Mouse (Mus musculus) forebrain, postnatal 0 days (tissue): Measurements from ENCODE around the gene Uck1. TPM values are rescaled to one million over a fixed set of nuclear protein-coding genes. Genes with fewer than 3 reads are reported as not detected.

Experiments
- ATAC-seq: fragments of 200-750 bp; cut with Nextera tagmentation; 2 replicates; pipeline ENCODE4 v1.8.0; 2017; ENCODE audit warnings: mild to moderate bottlenecking, moderate library complexity
- DNase-seq: peaks from one replicate; pipeline ENCODE4 v3.0.0-alpha.2; 2015
- H3K27ac ChIP-seq: fragments of 300-500 bp; sonication (generic); 2 replicates; pipeline ENCODE4 v1.5.1; 2014; ENCODE audit warnings: low read depth, mild to moderate bottlenecking, antibody characterized with exemption, low read length, moderate library complexity, mixed read lengths
- H3K27me3 ChIP-seq: fragments of 300-500 bp; sonication (generic); 2 replicates; pipeline ENCODE4 v1.6.1; 2014; ENCODE audit warnings: mild to moderate bottlenecking, low read length, mixed read lengths; ENCODE audit not compliant: insufficient read depth
- H3K36me3 ChIP-seq: fragments of 300-500 bp; sonication (generic); 2 replicates; pipeline ENCODE4 v1.6.1; 2014; ENCODE audit warnings: mild to moderate bottlenecking, moderate library complexity; ENCODE audit not compliant: insufficient read depth
- H3K4me1 ChIP-seq: fragments of 300-500 bp; sonication (generic); 2 replicates; pipeline ENCODE4 v1.6.1; 2014; ENCODE audit warnings: antibody characterized with exemption; ENCODE audit not compliant: insufficient read depth
- H3K4me2 ChIP-seq: fragments of 300-500 bp; sonication (generic); 2 replicates; pipeline ENCODE4 v1.6.1; 2014; ENCODE audit warnings: low read depth, mild to moderate bottlenecking, moderate library complexity
- H3K4me3 ChIP-seq: fragments of 300-500 bp; sonication (generic); 2 replicates; pipeline ENCODE4 v1.5.1; 2014; ENCODE audit warnings: low read depth, low read length, mixed read lengths
- H3K9ac ChIP-seq: fragments of 300-500 bp; sonication (generic); 2 replicates; pipeline ENCODE4 v1.6.1; 2014; ENCODE audit warnings: mild to moderate bottlenecking
- H3K9me3 ChIP-seq: fragments of 300-500 bp; sonication (generic); 2 replicates; pipeline ENCODE4 v1.6.1; 2016; ENCODE audit warnings: low read length
- CTCF ChIP-seq: sonication (generic); IDR thresholded peaks from 2 replicates; pipeline ENCODE4 v1.5.1; 2016; ENCODE audit warnings: antibody characterized with exemption, control low read depth, low read depth
- WGBS: fragments of 180-500 bp; shearing (Covaris S2); extraction: QIAGEN DNeasy Blood & Tissue Kit; methylation state at CpG from one replicate; pipeline ENCODE4 v1.1.7; 2014; 5-methylcytosine and 5-hydroxymethylcytosine counted together
- polyA plus RNA-seq: library from polyadenylated mRNA; unstranded; fragments of >200 nt; fragmentation: Nextera tagmentation; extraction: Ambion mirVana; gene quantifications from 2 replicates; pipeline ENCODE4 v1.2.1, GENCODE M21; 2015
- total RNA-seq: library from RNA; depleted of rRNA; stranded (reverse); fragments of >200 nt; gene quantifications from 2 replicates; pipeline ENCODE4 v1.2.3, GENCODE M21; 2014

Uck1 gene
- total and polyA plus RNA-seq, 2 experiments from 2014 or later, result 105 to 134 TPM

DNA sequence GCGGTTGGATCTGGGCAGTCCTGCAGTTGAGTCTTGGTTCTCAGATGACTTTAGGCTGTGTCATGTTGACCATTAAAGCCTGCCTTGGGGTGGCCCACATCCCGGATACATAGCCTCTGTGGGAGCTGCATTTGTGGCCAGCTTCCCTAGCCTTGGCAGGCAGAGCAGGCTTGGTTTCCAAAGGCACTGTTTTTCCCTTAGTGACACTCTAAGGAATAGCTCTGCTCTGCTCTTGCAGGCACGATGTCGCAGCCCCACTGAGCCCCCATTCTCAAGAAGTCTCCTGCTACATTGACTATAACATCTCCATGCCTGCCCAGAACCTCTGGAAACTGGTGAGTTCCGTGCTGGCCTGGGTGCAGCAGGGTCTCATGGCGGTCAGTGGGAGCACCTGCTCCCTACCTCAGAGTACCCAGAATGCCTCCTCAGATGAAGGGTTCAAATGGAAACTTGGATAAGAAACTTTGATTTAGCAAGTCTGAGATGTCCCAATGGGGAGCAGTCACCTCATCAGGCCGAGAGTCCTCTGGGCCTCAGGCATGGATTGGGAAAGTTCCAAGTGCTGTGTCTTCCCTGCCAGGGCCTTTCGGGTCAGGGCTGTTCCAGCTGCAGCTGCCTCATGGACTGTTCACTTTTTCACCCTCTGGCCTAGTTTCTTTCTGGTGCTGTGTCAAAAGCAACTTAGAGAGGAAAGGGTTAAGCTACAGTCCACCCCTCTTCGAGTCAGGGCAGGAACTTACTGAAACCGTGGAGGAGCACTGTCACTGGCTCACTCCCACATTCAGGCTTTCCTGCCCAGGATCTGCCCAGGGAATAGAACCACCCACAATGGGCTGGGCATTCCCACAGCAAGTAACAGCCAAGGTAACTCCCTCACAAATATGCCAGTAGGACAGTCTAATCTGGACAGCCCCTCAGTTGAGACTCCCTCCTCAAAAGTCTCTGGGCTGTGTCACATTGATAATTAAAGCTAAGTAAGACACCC, 11.3 kb downstream of the Uck1 start:
- ATAC-seq (no peak), DNase-seq (no peak)
- 78% methylated on average over 10 of the region's 10 CpGs for WGBS
- no peak overlapping the region for H3K27ac ChIP-seq
- H3K27me3 ChIP-seq, result no peaks in the 10 kb centered on the region
- H3K9ac ChIP-seq, result no peak overlapping the region
- H3K9me3 ChIP-seq, result no peaks in the 10 kb centered on the region
- TF ChIP-seq CTCF, result no peak
- peaks cover 76% of the 10 kb centered on the region for H3K36me3 ChIP-seq
- no peak overlapping the region for H3K4me3 ChIP-seq
- H3K4me1 ChIP-seq, result no peaks in the 10 kb centered on the region
- no peak overlapping the region for H3K4me2 ChIP-seq

DNA sequence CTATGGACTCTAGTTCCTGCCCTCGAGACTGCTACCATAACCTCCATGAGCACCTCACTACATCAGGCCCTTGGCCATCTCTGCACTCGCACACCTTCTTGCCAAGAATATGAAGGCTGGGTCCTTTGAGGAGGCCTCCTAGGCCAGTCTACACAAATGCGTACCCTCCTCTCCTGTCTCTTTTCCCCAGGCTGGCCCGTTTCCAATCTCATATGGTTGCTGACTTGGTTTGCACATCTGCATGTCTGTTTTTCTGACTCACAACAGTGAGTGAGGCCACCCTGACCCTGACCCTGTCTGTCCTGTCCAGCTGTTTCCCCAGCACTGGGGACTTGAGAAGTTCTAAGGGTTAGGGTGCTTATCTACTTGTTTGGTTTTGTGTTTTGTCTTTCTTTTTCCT, 13.2 kb downstream of the Uck1 start:
- Histone ChIP-seq H3K27ac (no peak overlapping the region), H3K9ac (no peak overlapping the region), H3K4me3 (no peak overlapping the region), H3K27me3 (no peaks in the 10 kb centered on the region), H3K4me2 (no peak overlapping the region), H3K36me3 (peaks cover 69% of the 10 kb centered on the region), H3K9me3 (no peaks in the 10 kb centered on the region), H3K4me1 (no peaks in the 10 kb centered on the region)
- TF ChIP-seq CTCF, result no peak
- no peak for ATAC-seq
- WGBS, result 86% methylated on average over 4 of the region's 4 CpGs
- DNase-seq, result no peak

DNA sequence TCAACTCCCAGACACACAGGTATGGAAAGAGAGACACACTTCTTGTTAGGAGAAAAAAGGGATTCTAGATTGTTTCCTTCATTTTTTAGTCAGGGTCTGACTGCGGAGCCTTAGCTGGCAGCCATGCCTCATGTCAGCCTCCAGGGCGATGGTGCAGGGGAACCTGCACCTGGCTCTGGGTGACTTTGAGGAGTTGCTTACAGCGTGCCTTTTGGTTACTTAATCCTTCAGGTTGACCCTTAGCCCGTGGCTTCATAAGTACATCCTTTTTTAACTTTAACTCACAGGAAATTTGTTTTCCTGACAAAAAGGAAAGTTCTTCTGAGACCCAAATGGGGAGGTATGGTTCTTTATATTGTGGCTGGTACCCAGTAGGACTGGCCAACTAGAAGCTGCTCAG, 17.0 kb downstream of the Uck1 start:
- no peak for TF ChIP-seq CTCF
- H3K36me3 ChIP-seq, result peaks cover 48% of the 10 kb centered on the region

DNA sequence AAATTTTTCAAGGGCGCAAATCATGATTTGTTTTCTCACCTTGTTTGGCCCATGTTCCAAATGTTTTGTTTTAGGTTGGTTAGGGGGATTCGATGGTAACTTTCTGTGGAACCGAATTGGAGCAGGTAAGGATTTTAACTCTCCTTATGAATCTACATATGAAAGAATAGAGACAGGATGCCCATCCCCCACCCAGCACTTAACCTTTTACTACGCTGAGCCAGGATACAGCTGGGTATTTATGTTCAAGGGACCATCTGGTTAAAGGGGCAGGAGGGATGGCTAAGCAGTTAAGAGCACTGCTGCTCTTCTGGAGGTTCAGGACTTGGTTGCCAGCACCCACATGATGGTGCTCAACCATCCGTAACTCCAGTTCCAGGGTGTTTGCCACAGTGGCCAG, 19.4 kb downstream of the Uck1 start:
- Histone ChIP-seq H3K27me3 (no peaks in the 10 kb centered on the region), H3K27ac (no peak overlapping the region), H3K36me3 (peaks cover 35% of the 10 kb centered on the region), H3K4me3 (no peak overlapping the region), H3K9me3 (no peaks in the 10 kb centered on the region), H3K4me2 (no peak overlapping the region), H3K9ac (no peak overlapping the region), H3K4me1 (0 out of 2 replicates have a peak, but pooled peaks cover 5% of the 10 kb centered on the region)
- WGBS, result 89% methylated on average over 5 of the region's 5 CpGs
- ATAC-seq (no peak), DNase-seq (no peak)
- no peak for TF ChIP-seq CTCF

More for the DNA sequence above, 17.0 kb downstream of the Uck1 start:
- Histone ChIP-seq H3K4me2 (no peak overlapping the region), H3K27ac (no peak overlapping the region), H3K4me3 (no peak overlapping the region), H3K9ac (no peak overlapping the region), H3K27me3 (no peaks in the 10 kb centered on the region), H3K4me1 (no peaks in the 10 kb centered on the region), H3K9me3 (no peaks in the 10 kb centered on the region)
- WGBS, result 93% methylated on average over 4 of the region's 4 CpGs
- no peak for DNase-seq
- no peak for ATAC-seq

DNA sequence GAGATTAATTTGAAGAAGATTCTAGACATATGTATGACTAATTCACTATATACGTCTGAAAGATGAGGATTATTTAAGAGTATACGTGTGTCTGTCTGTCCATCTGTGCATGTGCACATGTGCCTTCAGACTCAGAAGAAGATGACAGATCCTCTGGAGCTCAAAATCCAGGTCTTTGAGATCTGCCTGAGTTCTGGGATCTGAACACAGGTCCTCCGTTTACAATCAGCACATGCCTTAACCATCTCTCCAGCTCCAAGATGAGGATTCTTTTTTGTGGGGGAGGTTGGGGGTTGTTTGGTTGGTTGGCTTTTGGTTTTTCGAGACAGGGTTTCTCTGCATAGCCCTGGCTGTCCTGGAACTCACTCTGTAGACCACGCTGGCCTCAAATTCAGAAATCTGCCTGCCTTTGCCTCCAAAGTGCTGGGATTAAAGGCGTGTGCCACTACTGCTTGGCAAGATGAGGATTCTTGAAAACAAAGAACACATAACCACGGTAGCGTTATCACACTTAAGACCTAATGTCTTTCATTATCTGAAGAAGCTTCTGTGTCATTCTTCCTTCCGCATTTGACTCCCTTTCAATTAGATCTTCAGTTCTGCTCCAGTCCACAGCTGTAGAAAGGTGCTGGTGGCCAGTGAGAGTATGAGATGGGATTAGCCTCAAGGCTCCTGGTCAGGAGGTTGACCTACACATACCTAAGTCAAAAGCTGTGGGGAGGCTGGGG, 21.1 kb downstream of the Uck1 start:
- no peak for DNase-seq
- 93% methylated on average over 9 of the region's 9 CpGs for WGBS
- Histone ChIP-seq H3K9me3 (no peaks in the 10 kb centered on the region), H3K4me2 (no peak overlapping the region), H3K27ac (no peak overlapping the region), H3K4me1 (0 out of 2 replicates have a peak, but pooled peaks cover 9% of the 10 kb centered on the region), H3K4me3 (no peak overlapping the region), H3K27me3 (no peaks in the 10 kb centered on the region), H3K9ac (no peak overlapping the region), H3K36me3 (peaks cover 24% of the 10 kb centered on the region)
- TF ChIP-seq CTCF, result no peak
- no peak for ATAC-seq

DNA sequence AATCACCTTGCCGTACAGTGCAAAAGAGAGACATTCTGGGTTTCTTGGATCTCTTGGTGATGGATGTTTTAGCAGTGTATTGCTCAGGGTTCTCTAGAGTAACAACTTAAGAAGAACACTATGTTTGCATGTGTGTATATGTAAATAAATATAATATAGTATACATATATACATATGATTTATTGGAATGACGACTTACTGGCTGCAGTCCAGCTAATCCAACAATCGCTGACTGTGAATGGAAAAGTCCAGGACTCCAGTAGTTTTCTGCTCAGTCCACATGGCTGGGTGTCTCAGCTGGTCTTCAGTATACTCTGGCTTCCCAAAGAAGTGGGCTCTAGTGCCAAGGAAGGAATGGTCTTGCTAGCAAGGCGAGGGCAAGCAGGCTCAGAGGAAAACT, 22.4 kb downstream of the Uck1 start:
- DNase-seq, result no peak
- TF ChIP-seq CTCF, result no peak
- WGBS, result 33% methylated on average over 4 of the region's 4 CpGs

More for the DNA sequence above, 22.4 kb downstream of the Uck1 start:
- no peak overlapping the region for H3K27ac ChIP-seq
- ATAC-seq, result no peak
- no peak overlapping the region for H3K9ac ChIP-seq
- H3K36me3 ChIP-seq, result peaks cover 31% of the 10 kb centered on the region
- peak overlapping the region; percentile 57 for H3K4me2 ChIP-seq
- H3K4me1 ChIP-seq, result 0 out of 2 replicates have a peak, but pooled peaks cover 9% of the 10 kb centered on the region
- no peaks in the 10 kb centered on the region for H3K9me3 ChIP-seq
- H3K4me3 ChIP-seq, result peak overlapping the region; percentile 66
- H3K27me3 ChIP-seq, result no peaks in the 10 kb centered on the region
